In genomic region chr4:65610329-65610728, GRCm38 (mm10) we compare ENCODE assay signal across 18 mouse cellular contexts. TPM values are rescaled to one million over a fixed set of nuclear protein-coding genes. Genes with fewer than 3 reads are reported as not detected.
DNase-seq lines count a peak whose midpoint lies in the region; ATAC-seq and TF ChIP-seq lines count a peak whose summit lies in the region.
"Had no signal": no experiment of that assay in that cellular context is flagged by ENCODE, and none has a peak within 500 bp of the region (broad histone marks: within the 10 kb centered on the region; RNA-seq: fewer than 3 reads in every experiment).

No protein-coding gene starts in this region.

- H3K4me2 ChIP-seq in forebrain, postnatal 0 days (ENCODE audit: low read depth), result no peak overlapping the region
- no peak overlapping the region for H3K4me2 ChIP-seq in midbrain, postnatal 0 days (ENCODE audit: low read depth, low read length, poor library complexity, severe bottlenecking)
- no peak overlapping the region for H3K4me2 ChIP-seq in midbrain, embryonic 14.5 days (ENCODE audit: low read length)
- H3K4me2 ChIP-seq: heart, embryonic 13.5 days; liver, embryonic 15.5 days had no signal

- no peak overlapping the region for H3K4me3 ChIP-seq in forebrain, postnatal 0 days (ENCODE audit: low read depth, low read length)
- H3K4me3 ChIP-seq in forebrain, embryonic 10.5 days, result no peak overlapping the region
- H3K4me3 ChIP-seq in midbrain, postnatal 0 days (ENCODE audit: low read depth, low read length), result no peak overlapping the region
- H3K4me3 ChIP-seq in midbrain, embryonic 14.5 days (replicated peaks; ENCODE audit: low read depth, low read length), result no peak overlapping the region
- H3K4me3 ChIP-seq: erythroblast, embryonic 14.5 days; heart, embryonic 13.5 days; liver, embryonic 15.5 days; megakaryocyte, embryonic 14.5 days had no signal

- H3K9me3 ChIP-seq in forebrain, postnatal 0 days (ENCODE audit: low read length), result no peaks in the 10 kb centered on the region
- peaks cover 10% of the 10 kb centered on the region; the same call in 1 of the 2 replicates for H3K9me3 ChIP-seq in forebrain, embryonic 10.5 days
- H3K9me3 ChIP-seq in midbrain, postnatal 0 days (ENCODE audit: low read length), result no peaks in the 10 kb centered on the region
- no peaks in the 10 kb centered on the region for H3K9me3 ChIP-seq in midbrain, embryonic 14.5 days (ENCODE audit: control insufficient read depth, low read length)
- H3K9me3 ChIP-seq: heart, embryonic 13.5 days; liver, embryonic 15.5 days had no signal

- no peaks in the 10 kb centered on the region for H3K27me3 ChIP-seq in forebrain, postnatal 0 days (ENCODE audit: insufficient read depth, low read length)
- H3K27me3 ChIP-seq in forebrain, embryonic 10.5 days (ENCODE audit: poor library complexity, severe bottlenecking), result no peaks in the 10 kb centered on the region
- no peaks in the 10 kb centered on the region for H3K27me3 ChIP-seq in midbrain, postnatal 0 days (ENCODE audit: insufficient read depth, low read length)
- H3K27me3 ChIP-seq in midbrain, embryonic 14.5 days (ENCODE audit: control insufficient read depth, insufficient read depth, low read length), result no peaks in the 10 kb centered on the region
- H3K27me3 ChIP-seq: heart, embryonic 13.5 days; liver, embryonic 15.5 days; megakaryocyte, embryonic 14.5 days had no signal

- H3K4me1 ChIP-seq in forebrain, postnatal 0 days (ENCODE audit: insufficient read depth), result peaks cover 8% of the 10 kb centered on the region; the same call in 1 of the 2 replicates
- peaks cover 30% of the 10 kb centered on the region for H3K4me1 ChIP-seq in forebrain, embryonic 10.5 days
- peaks cover 18% of the 10 kb centered on the region; the same call in 1 of the 2 replicates for H3K4me1 ChIP-seq in midbrain, postnatal 0 days (ENCODE audit: insufficient read depth, low read length)
- H3K4me1 ChIP-seq in midbrain, embryonic 14.5 days (ENCODE audit: control insufficient read depth, insufficient read depth, low read length), result peaks cover 22% of the 10 kb centered on the region

- WGBS in forebrain, postnatal 0 days, result 67% methylated on average over 5 of the region's 5 CpGs
- 92% methylated on average over 5 of the region's 5 CpGs for WGBS in forebrain, embryonic 10.5 days
- 80% methylated on average over 5 of the region's 5 CpGs for WGBS in midbrain, postnatal 0 days
- WGBS in midbrain, embryonic 14.5 days, result 87% methylated on average over 5 of the region's 5 CpGs

- no peak for TF ChIP-seq CTCF in forebrain, postnatal 0 days (IDR thresholded peaks at IDR 0.05; ENCODE audit: low read depth)
- no peak for TF ChIP-seq CTCF in midbrain, postnatal 0 days (IDR thresholded peaks at IDR 0.05)

- ATAC-seq in cerebellum, adult (ENCODE audit: insufficient number of reproducible peaks, low FRiP score, low TSS enrichment), result no peak
- peak; percentile 20; the same call in 1 of the 2 replicates for ATAC-seq in forebrain, postnatal 0 days
- no peak for ATAC-seq in midbrain, postnatal 0 days (ENCODE audit: low FRiP score)
- ATAC-seq in midbrain, embryonic 14.5 days (ENCODE audit: low FRiP score, low TSS enrichment), result no peak
- ATAC-seq: midbrain, embryonic 16.5 days had no signal

- peak; percentile 60 for DNase-seq in cerebellum, adult 11-12 months
- DNase-seq in forebrain, postnatal 0 days, result no peak
- no peak for DNase-seq in forebrain, embryonic 10.5 days (ENCODE audit: extremely low spot score, low spot score)
- DNase-seq in midbrain, postnatal 0 days (ENCODE audit: low spot score), result peak; percentile 12
- DNase-seq in midbrain, embryonic 14.5 days, result no peak
- no peak for DNase-seq in heart, postnatal 4 days
- DNase-seq in ovary, adult 18-20 months (ENCODE audit: low spot score), result no peak
- DNase-seq: heart, postnatal 36 days; kidney, adult 18-20 months; kidney, postnatal 4 days; lung, postnatal 14 days; right cerebral cortex, postnatal 14 days had no signal

- H3K36me3 ChIP-seq in forebrain, postnatal 0 days (ENCODE audit: insufficient read depth), result peaks cover 24% of the 10 kb centered on the region
- peaks cover 51% of the 10 kb centered on the region for H3K36me3 ChIP-seq in forebrain, embryonic 10.5 days (replicated peaks)
- H3K36me3 ChIP-seq in midbrain, postnatal 0 days (ENCODE audit: insufficient read depth, low read length), result peaks cover 23% of the 10 kb centered on the region
- peaks cover 24% of the 10 kb centered on the region for H3K36me3 ChIP-seq in midbrain, embryonic 14.5 days (ENCODE audit: control insufficient read depth, insufficient read depth, low read length)

- H3K27ac ChIP-seq in forebrain, postnatal 0 days (ENCODE audit: low read depth, low read length), result no peak overlapping the region
- no peak overlapping the region for H3K27ac ChIP-seq in forebrain, embryonic 10.5 days
- H3K27ac ChIP-seq in midbrain, postnatal 0 days (ENCODE audit: low read depth, low read length), result no peak overlapping the region
- H3K27ac ChIP-seq in midbrain, embryonic 14.5 days (replicated peaks; ENCODE audit: low read depth, low read length), result no peak overlapping the region
- H3K27ac ChIP-seq: heart, embryonic 13.5 days; liver, embryonic 15.5 days had no signal

- H3K9ac ChIP-seq in forebrain, postnatal 0 days, result no peak overlapping the region
- no peak overlapping the region for H3K9ac ChIP-seq in midbrain, postnatal 0 days (replicated peaks; ENCODE audit: low read length, poor library complexity, severe bottlenecking)
- no peak overlapping the region for H3K9ac ChIP-seq in midbrain, embryonic 14.5 days (replicated peaks; ENCODE audit: low read length)
- H3K9ac ChIP-seq: heart, embryonic 13.5 days; liver, embryonic 15.5 days had no signal

RNA-seq across cellular contexts. Expression of gene Trim32, which starts 5.5 kb away (rescaled TPM):
- total RNA-seq in forebrain, postnatal 0 days (2014; rRNA removed), result 156 and 187 TPM in 2 replicates
- polyA plus RNA-seq in forebrain, postnatal 0 days (2015; fragmentation: Nextera tagmentation; extraction: Ambion mirVana), result 154 and 164 TPM in 2 replicates
- polyA plus RNA-seq in forebrain, embryonic 10.5 days (2016; fragmentation: Nextera tagmentation; extraction: Ambion mirVana), result 65.3 and 68.3 TPM in 2 replicates
- 204 and 218 TPM in 2 replicates for total RNA-seq in midbrain, postnatal 0 days (2014; rRNA removed)
- polyA plus RNA-seq in midbrain, postnatal 0 days (2015; fragmentation: Nextera tagmentation; extraction: Ambion mirVana), result 175 and 187 TPM in 2 replicates
- polyA plus RNA-seq in midbrain, embryonic 14.5 days (2014; fragmentation: Nextera tagmentation; extraction: Ambion mirVana), result 159 and 186 TPM in 2 replicates
- 10 to 100 TPM; 17.5 to 26.2 TPM for total RNA-seq in heart, postnatal 4 days (2021)
- polyA plus RNA-seq: erythroblast, embryonic 14.5 days had no signal

Comparison
In these comparisons a context has a peak if more than half of its experiments do, and no peak if none do; other contexts are left out.
1. DNase-seq: peak in cerebellum, adult 11-12 months (single experiment) and midbrain, postnatal 0 days (single experiment); none in forebrain, postnatal 0 days (single experiment), forebrain, embryonic 10.5 days (single experiment), midbrain, embryonic 14.5 days (single experiment), heart, postnatal 4 days (single experiment) and ovary, adult 18-20 months (single experiment).